Mouse (Mus musculus) liver, embryonic 15.5 days (tissue): ENCODE results near the gene Slc2a4. TPM values are rescaled to one million over a fixed set of nuclear protein-coding genes. Genes with fewer than 3 reads are reported as not detected.
A peak's percentile ranks its signal among the peaks of the same experiment; 100 is the strongest.

Source experiments
- ATAC-seq: fragments of 200-750 bp; cut with Nextera tagmentation; 2 replicates; pipeline ENCODE4 v1.8.0; 2017; ENCODE audit warnings: moderate number of reproducible peaks, mild to moderate bottlenecking, moderate library complexity; ENCODE audit not compliant: insufficient read depth
- H3K27ac ChIP-seq: fragments of 300-500 bp; sonication (generic); replicated peaks from 2 replicates; pipeline ENCODE4 v1.5.1; 2015; ENCODE audit warnings: mild to moderate bottlenecking, inconsistent platforms
- H3K27me3 ChIP-seq: fragments of 300-500 bp; sonication (generic); 2 replicates; pipeline ENCODE4 v1.6.1; 2015; ENCODE audit warnings: mild to moderate bottlenecking, inconsistent platforms
- H3K36me3 ChIP-seq: fragments of 300-500 bp; sonication (generic); replicated peaks from 2 replicates; pipeline ENCODE4 v1.6.1; 2015; ENCODE audit warnings: moderate library complexity, mild to moderate bottlenecking, inconsistent platforms
- H3K4me1 ChIP-seq: fragments of 300-500 bp; sonication (generic); replicated peaks from 2 replicates; pipeline ENCODE4 v1.6.1; 2015; ENCODE audit warnings: inconsistent platforms
- H3K4me2 ChIP-seq: fragments of 300-500 bp; sonication (generic); 2 replicates; pipeline ENCODE4 v1.6.1; 2015; ENCODE audit warnings: moderate library complexity, mild to moderate bottlenecking, inconsistent platforms
- H3K4me3 ChIP-seq: fragments of 300-500 bp; sonication (generic); replicated peaks from 2 replicates; pipeline ENCODE4 v1.5.1; 2015; ENCODE audit warnings: mild to moderate bottlenecking, inconsistent platforms
- H3K9ac ChIP-seq: fragments of 300-500 bp; sonication (generic); 2 replicates; pipeline ENCODE4 v1.6.1; 2015; ENCODE audit warnings: moderate library complexity, mild to moderate bottlenecking, inconsistent platforms
- H3K9me3 ChIP-seq: fragments of 300-500 bp; sonication (generic); replicated peaks from 2 replicates; pipeline ENCODE4 v1.6.1; 2016; ENCODE audit warnings: inconsistent platforms
- WGBS: fragments of 180-500 bp; shearing (Covaris S2); methylation state at CpG from one replicate; pipeline ENCODE4 v1.1.7; 2015; ENCODE audit warnings: mixed read lengths; ENCODE audit not compliant: insufficient replicate concordance; 5-methylcytosine and 5-hydroxymethylcytosine counted together
- microRNA-seq: library from miRNA; unstranded; fragments of <30 nt; microRNA quantifications from one replicate; pipeline ENCODE4, GENCODE M21; 2016
- polyA plus RNA-seq: library from polyadenylated mRNA; unstranded; fragments of >200 nt; fragmentation: Nextera tagmentation; extraction: Ambion mirVana; gene quantifications from 2 replicates; pipeline ENCODE4 v1.2.1, GENCODE M21; 2015

The Slc2a4 gene
- polyA plus RNA-seq, 1 experiment from 2014 or later, result 19.9 TPM

GRCm38 (mm10) chr11:69895291-69895690 lies 52.7 kb downstream of the Slc2a4 start, which contains the start of gene Acap1:
Gene Acap1, minus strand, starts transcription at chr11:69895539.
- peak within 1 kb of the TSS; percentile 36; the same call in 1 of the 2 replicates for H3K4me2 ChIP-seq
- ATAC-seq, result peak; percentile 58
- H3K4me3 ChIP-seq, result peak within 1 kb of the TSS; percentile 35
- 20% methylated on average over 4 of the region's 4 CpGs for WGBS
- H3K9ac ChIP-seq, result peak within 1 kb of the TSS; percentile 11; the same call in 1 of the 2 replicates
- H3K27me3 ChIP-seq, result peaks cover 22% of the 10 kb centered on the region
- no peaks in the 10 kb centered on the region for H3K36me3 ChIP-seq
- peak within 1 kb of the TSS; percentile 66 for H3K27ac ChIP-seq
- H3K9me3 ChIP-seq, result no peaks in the 10 kb centered on the region
- peaks cover 40% of the 10 kb centered on the region for H3K4me1 ChIP-seq

- peaks cover 18% of the 10 kb centered on the region for H3K27me3 ChIP-seq
- 0 out of 2 replicates have a peak overlapping the region, but pooled peaks have one; percentile 17 for H3K4me3 ChIP-seq
- H3K4me2 ChIP-seq, result no peak overlapping the region
Observed at GRCm38 (mm10) chr11:69894671-69895070, 53.3 kb downstream of the Slc2a4 start.

More at GRCm38 (mm10) chr11:69894671-69895070, 53.3 kb downstream of the Slc2a4 start:
- ATAC-seq, result no peak
- no peaks in the 10 kb centered on the region for H3K9me3 ChIP-seq
- H3K9ac ChIP-seq, result no peak overlapping the region
- H3K36me3 ChIP-seq, result no peaks in the 10 kb centered on the region
- 22% methylated on average over 5 of the region's 5 CpGs for WGBS
- H3K4me1 ChIP-seq, result peaks cover 36% of the 10 kb centered on the region
- peak overlapping the region; percentile 66 for H3K27ac ChIP-seq

Small RNA genes within 50 kb of the gene (microRNA-seq; reads per million reads assigned to microRNA genes)
- not detected for gene Gm44349

Other genes starting within 250 kb of the Slc2a4 start
- gene Polr2a, start 189.6 kb downstream of the Slc2a4 start, polyA plus RNA-seq, result 10.2 and 10.4 TPM in 2 replicates
- gene Slc35g3, start 186.2 kb downstream of the Slc2a4 start, polyA plus RNA-seq, result not detected in 2 replicates
- gene Zbtb4, start 182.3 kb downstream of the Slc2a4 start, polyA plus RNA-seq, result 0.43 and 0.92 TPM in 2 replicates
- 0.84 and 1.3 TPM in 2 replicates for gene Chrnb1, start 152.2 kb downstream of the Slc2a4 start, polyA plus RNA-seq
- gene Fgf11, start 146.3 kb downstream of the Slc2a4 start, polyA plus RNA-seq, result 0.16 and 0.18 TPM in 2 replicates
- gene Tmem102, start 142.6 kb downstream of the Slc2a4 start, polyA plus RNA-seq, result 0.69 and 0.94 TPM in 2 replicates
- gene Gm39566, start 132.9 kb downstream of the Slc2a4 start, polyA plus RNA-seq, result not detected in 2 replicates
- gene Spem2, start 129.7 kb downstream of the Slc2a4 start, polyA plus RNA-seq, result not detected in 2 replicates
- not detected in 2 replicates for gene Spem1, start 126.0 kb downstream of the Slc2a4 start, polyA plus RNA-seq
- 0.54 and 0.64 TPM in 2 replicates for gene Nlgn2, start 110.4 kb downstream of the Slc2a4 start, polyA plus RNA-seq
- 336 and 387 TPM in 2 replicates for gene Tmem256, start 109.7 kb downstream of the Slc2a4 start, polyA plus RNA-seq
- 26.1 and 28.0 TPM in 2 replicates for gene Plscr3, start 101.8 kb downstream of the Slc2a4 start, polyA plus RNA-seq
- 0.60 and 0.62 TPM in 2 replicates for gene Tnk1, start 89.5 kb downstream of the Slc2a4 start, polyA plus RNA-seq
- gene Tmem95, start 70.2 kb downstream of the Slc2a4 start, polyA plus RNA-seq, result not detected in 2 replicates
- gene Kctd11, start 66.8 kb downstream of the Slc2a4 start, polyA plus RNA-seq, result 1.2 and 1.4 TPM in 2 replicates
- gene Acap1, start 52.6 kb downstream of the Slc2a4 start, polyA plus RNA-seq, result 5.9 and 7.2 TPM in 2 replicates
- gene 2810408A11Rik, start 47.2 kb downstream of the Slc2a4 start, polyA plus RNA-seq, result 0.89 and 1.0 TPM in 2 replicates
- gene Neurl4, start 47.1 kb downstream of the Slc2a4 start, polyA plus RNA-seq, result 2.7 and 3.1 TPM in 2 replicates
- 90.6 and 98.4 TPM in 2 replicates for gene Gps2, start 34.3 kb downstream of the Slc2a4 start, polyA plus RNA-seq
- gene Eif5a, start 26.2 kb downstream of the Slc2a4 start, polyA plus RNA-seq, result 1,245 and 1,257 TPM in 2 replicates
- not detected in 2 replicates for gene Ybx2, start 12.4 kb downstream of the Slc2a4 start, polyA plus RNA-seq
- 4.5 and 6.6 TPM in 2 replicates for gene Cldn7, start 16.6 kb upstream of the Slc2a4 start, polyA plus RNA-seq
- gene Ctdnep1, start 33.0 kb upstream of the Slc2a4 start, polyA plus RNA-seq, result 8.9 and 11.9 TPM in 2 replicates
- gene Elp5, start 34.3 kb upstream of the Slc2a4 start, polyA plus RNA-seq, result 58.1 and 60.5 TPM in 2 replicates
- gene Gabarap, start 43.0 kb upstream of the Slc2a4 start, polyA plus RNA-seq, result 252 and 262 TPM in 2 replicates
- gene Phf23, start 47.6 kb upstream of the Slc2a4 start, polyA plus RNA-seq, result 23.1 and 24.0 TPM in 2 replicates
- 5.3 and 5.5 TPM in 2 replicates for gene Dvl2, start 52.4 kb upstream of the Slc2a4 start, polyA plus RNA-seq
- gene Acadvl, start 67.2 kb upstream of the Slc2a4 start, polyA plus RNA-seq, result 111 and 124 TPM in 2 replicates
- 0.63 and 0.93 TPM in 2 replicates for gene Dlg4, start 68.8 kb upstream of the Slc2a4 start, polyA plus RNA-seq
- 6.8 and 7.3 TPM in 2 replicates for gene Asgr1, start 105.9 kb upstream of the Slc2a4 start, polyA plus RNA-seq
- gene Asgr2, start 144.5 kb upstream of the Slc2a4 start, polyA plus RNA-seq, result 10.7 and 13.0 TPM in 2 replicates
- gene Mgl2, start 182.1 kb upstream of the Slc2a4 start, polyA plus RNA-seq, result 2.6 and 2.9 TPM in 2 replicates
- gene Clec10a, start 208.0 kb upstream of the Slc2a4 start, polyA plus RNA-seq, result 0.39 and 0.60 TPM in 2 replicates